Mouse (Mus musculus): ENCODE measurements around the gene Mis18a.

Mis18a gene

GRCm38 (mm10) chr16:90704161-90704825, 22.9 kb downstream of the Mis18a start:
- no peak for DNase-seq (ENCODE audit: low spot score)

- no peak for DNase-seq (ENCODE audit: low spot score)
Measured at GRCm38 (mm10) chr16:90703646-90704045, 23.6 kb downstream of the Mis18a start.

- DNase-seq (ENCODE audit: low spot score): no peak
Measured at GRCm38 (mm10) chr16:90701541-90701940, 25.7 kb downstream of the Mis18a start.

GRCm38 (mm10) chr16:90699390-90699789, 27.8 kb downstream of the Mis18a start:
- DNase-seq (ENCODE audit: low spot score): no peak

GRCm38 (mm10) chr16:90696306-90696705, 30.9 kb downstream of the Mis18a start:
- DNase-seq (ENCODE audit: low spot score): no peak

GRCm38 (mm10) chr16:90695121-90695520, 32.1 kb downstream of the Mis18a start:
- DNase-seq (ENCODE audit: low spot score): peak; percentile 45

- DNase-seq (ENCODE audit: low spot score): no peak
Measured at GRCm38 (mm10) chr16:90694719-90695118, 32.5 kb downstream of the Mis18a start.

- no peak for DNase-seq (ENCODE audit: low spot score)
Measured at GRCm38 (mm10) chr16:90693625-90694024, 33.6 kb downstream of the Mis18a start.

- DNase-seq (ENCODE audit: low spot score): peak; percentile 63
Measured at GRCm38 (mm10) chr16:90692704-90693385, 34.4 kb downstream of the Mis18a start.

- no peak for DNase-seq (ENCODE audit: low spot score)
Measured at GRCm38 (mm10) chr16:90687687-90688263, 39.4 kb downstream of the Mis18a start.

- DNase-seq (ENCODE audit: low spot score): no peak
Measured at GRCm38 (mm10) chr16:90687011-90687410, 40.2 kb downstream of the Mis18a start.

- no peak for DNase-seq (ENCODE audit: low spot score)
Measured at GRCm38 (mm10) chr16:90684092-90684491, 43.1 kb downstream of the Mis18a start.

GRCm38 (mm10) chr16:90679984-90680383, 47.2 kb downstream of the Mis18a start:
- no peak for DNase-seq (ENCODE audit: low spot score)

- no peak for DNase-seq (ENCODE audit: low spot score)
Measured at GRCm38 (mm10) chr16:90678820-90679219, 48.4 kb downstream of the Mis18a start.

GRCm38 (mm10) chr16:90676920-90677574, 50.2 kb downstream of the Mis18a start:
- no peak for DNase-seq (ENCODE audit: low spot score)

GRCm38 (mm10) chr16:90674651-90675050, 52.6 kb downstream of the Mis18a start:
- DNase-seq (ENCODE audit: low spot score): no peak

- DNase-seq (ENCODE audit: low spot score): peak; percentile 43
Measured at GRCm38 (mm10) chr16:90673507-90674354, 53.5 kb downstream of the Mis18a start.
